Mouse (Mus musculus): ENCODE results near the gene Pstk.
"Not testable (repeated sequence)": the region's sequence is repeated elsewhere in the genome, so short reads cannot be mapped to it uniquely, and the experiment has no call there.

Gene Pstk

DNA sequence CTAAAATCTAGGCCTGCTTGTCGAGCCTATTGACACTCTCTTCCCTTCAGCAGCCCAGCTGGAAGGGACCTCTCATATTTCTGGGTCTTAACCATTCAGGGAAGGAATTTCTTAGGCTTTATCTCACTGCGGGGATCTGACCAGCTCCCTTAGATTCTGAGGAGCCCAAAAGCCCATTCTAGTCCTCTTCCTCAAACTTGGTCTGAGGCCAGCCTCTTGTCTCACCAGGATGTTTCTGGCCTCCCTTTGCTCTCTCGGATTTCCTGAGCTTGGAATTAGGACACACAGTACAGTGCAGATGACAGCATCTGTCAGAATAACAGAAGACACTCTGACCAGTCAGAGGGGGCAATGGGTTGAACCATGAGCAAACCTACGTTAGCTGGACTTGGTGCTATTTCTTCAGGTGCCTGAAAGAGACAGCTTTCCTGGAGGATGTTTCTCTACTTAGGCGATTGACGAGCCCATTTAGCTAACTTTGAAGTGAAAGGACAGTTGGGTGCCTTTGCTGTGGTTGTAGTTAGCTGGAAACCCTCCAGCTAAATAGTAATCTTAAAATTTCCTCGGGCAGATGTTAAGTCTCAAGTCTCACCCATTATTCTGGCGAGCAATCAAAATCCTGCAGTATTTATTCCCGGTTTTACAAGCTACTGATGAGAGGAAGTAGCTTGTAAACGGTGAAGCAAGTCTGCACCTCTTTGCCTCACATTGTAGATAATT lies 40.4 kb downstream of the Pstk start:
- peak; percentile 13 for DNase-seq (ENCODE audit: extremely low read depth, insufficient read length, low spot score)

DNA sequence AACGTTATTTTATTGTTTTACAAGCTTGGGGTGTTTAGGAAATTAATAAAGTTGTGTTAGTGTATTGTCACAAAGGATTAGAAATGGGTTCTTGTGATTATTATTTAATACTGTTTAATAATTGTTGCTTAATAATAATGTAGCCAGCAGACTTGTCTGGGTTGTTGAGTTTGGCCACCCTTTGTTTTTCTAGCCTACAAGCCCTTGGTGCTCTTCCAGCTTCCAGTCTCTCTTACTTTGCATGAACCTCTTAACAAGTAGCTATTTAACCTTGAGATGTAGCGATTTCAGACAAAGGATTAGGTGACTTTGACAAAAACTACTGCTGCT lies 41.0 kb downstream of the Pstk start:
- no peak for DNase-seq (ENCODE audit: extremely low read depth, insufficient read length, low spot score)

DNA sequence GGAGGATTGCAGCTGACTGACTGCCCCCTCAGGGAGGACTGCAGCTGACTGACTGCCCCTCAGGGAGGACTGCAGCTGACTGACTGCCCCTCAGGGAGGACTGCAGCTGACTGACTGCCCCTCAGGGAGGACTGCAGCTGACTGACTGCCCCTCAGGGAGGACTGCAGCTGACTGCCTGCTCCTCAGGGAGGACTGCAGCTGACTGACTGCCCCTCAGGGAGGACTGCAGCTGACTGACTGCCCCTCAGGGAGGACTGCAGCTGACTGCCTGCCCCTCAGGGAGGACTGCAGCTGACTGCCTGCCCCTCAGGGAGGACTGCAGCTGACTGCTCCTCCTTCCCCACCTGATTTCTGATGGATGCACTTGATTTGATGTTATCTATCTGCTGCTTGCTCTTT lies 45.8 kb downstream of the Pstk start:
- DNase-seq (ENCODE audit: extremely low read depth, insufficient read length, low spot score) = not testable (repeated sequence)

GRCm38 (mm10) chr7:131417605-131418004 lies 46.7 kb downstream of the Pstk start:
- no peak for DNase-seq (ENCODE audit: extremely low read depth, insufficient read length, low spot score)

- DNase-seq (ENCODE audit: extremely low read depth, insufficient read length, low spot score) = no peak
These were observed 54.0 kb downstream of the Pstk start for GRCm38 (mm10) chr7:131424912-131425311.

DNA sequence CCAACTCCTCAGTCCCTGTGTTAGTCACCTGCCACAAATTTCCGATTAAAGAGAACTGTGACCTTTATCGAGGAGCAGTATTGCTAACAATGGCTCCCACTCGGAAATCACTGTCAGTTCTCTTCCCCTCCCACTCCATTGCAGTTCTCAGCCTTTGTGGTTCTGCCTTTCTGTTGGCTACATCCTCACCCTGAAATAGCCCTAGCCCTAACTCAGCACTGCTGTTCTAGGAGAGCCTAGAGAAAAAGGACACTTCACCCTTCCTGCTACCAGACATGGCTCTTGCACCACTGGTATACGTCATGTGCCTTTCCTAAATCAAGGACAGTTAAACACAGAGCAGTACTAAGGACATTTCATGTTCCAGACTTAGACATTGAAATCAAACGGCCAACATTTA lies 56.4 kb downstream of the Pstk start:
- DNase-seq (ENCODE audit: extremely low read depth, insufficient read length, low spot score) = no peak

GRCm38 (mm10) chr7:131432244-131432643 lies 61.3 kb downstream of the Pstk start:
- no peak for DNase-seq (ENCODE audit: extremely low read depth, insufficient read length, low spot score)

DNA sequence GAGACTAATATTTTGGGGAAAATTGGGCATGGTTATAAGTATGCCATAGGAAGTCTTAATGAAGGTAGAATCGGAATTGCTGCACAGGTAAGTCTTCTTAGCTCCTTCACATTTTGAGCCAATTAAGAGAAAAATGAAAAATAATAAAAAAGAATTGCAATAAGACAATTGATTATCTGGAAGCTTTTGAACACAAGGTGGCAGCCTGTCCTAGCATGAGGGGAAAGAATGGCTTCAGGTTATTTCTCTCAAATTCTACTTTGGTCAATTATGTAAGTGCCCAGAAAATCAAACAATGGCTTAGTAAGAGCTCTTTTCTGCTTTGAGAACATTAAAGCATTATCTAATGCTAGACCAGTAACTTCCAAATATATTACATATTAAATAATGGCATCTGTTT lies 63.3 kb downstream of the Pstk start:
- DNase-seq (ENCODE audit: extremely low read depth, insufficient read length, low spot score) = no peak

DNA sequence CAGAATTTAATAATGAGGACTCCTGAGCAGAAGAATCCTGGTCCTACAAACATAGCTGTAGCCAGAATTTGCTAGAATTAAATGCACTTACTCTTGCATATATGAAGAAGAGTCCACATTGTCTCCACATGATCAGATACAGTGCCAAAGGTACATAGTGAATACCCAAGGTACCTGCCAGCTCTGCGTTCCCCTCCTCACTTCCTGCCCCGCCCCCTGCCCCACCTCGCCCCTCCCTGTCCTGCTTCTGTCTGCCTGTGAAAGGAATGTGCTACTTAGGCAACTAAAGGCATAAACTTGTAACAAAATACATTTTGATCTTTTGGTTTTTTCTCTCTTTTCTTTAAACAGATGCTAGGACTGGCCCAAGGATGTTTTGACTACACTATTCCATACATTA lies 66.1 kb downstream of the Pstk start:
- no peak for DNase-seq (ENCODE audit: extremely low read depth, insufficient read length, low spot score)

All from 3134 (cell line).